In the genomic region with DNA sequence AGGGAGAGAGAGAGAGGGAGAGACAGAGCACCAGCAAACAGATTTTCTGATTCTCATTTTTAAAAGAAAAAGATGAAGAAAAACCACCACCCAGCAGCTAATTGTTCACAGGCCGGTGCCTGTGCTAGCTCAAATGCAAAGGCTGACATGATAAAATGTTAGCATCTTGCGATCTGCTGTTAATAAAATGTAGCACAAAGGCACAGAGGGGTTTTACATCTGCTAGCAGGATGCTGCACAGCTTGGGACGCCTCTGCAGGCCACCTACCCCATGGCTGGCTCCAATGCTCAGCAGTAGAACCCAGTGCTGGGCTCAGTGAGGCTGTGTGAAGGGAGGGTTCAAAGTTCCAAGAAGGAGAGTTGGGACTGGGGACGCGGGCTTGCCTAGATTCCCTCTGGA, we compare ENCODE assay signal across 20 mouse cellular contexts. TPM values are rescaled to one million over a fixed set of nuclear protein-coding genes. Genes with fewer than 3 reads are reported as not detected.
DNase-seq lines count a peak whose midpoint lies in the region; ATAC-seq lines count a peak whose summit lies in the region.
"Had no signal": no experiment of that assay in that cellular context is flagged by ENCODE, and none has a peak within 500 bp of the region (broad histone marks: within the 10 kb centered on the region; RNA-seq: fewer than 3 reads in every experiment).

No protein-coding gene starts in this region.

- no peak overlapping the region for H3K4me3 ChIP-seq in embryonic facial prominence, embryonic 14.5 days (ENCODE audit: low read depth, low read length)
- H3K4me3 ChIP-seq: heart, embryonic 12.5 days; hindbrain, embryonic 15.5 days had no signal

- H3K4me1 ChIP-seq in embryonic facial prominence, embryonic 14.5 days (ENCODE audit: control insufficient read depth, insufficient read depth, low read length), result peaks cover 10% of the 10 kb centered on the region
- H3K4me1 ChIP-seq: heart, embryonic 12.5 days had no signal

- 55% methylated on average over 5 of the region's 5 CpGs for WGBS in embryonic facial prominence, embryonic 14.5 days

- H3K9me3 ChIP-seq in embryonic facial prominence, embryonic 14.5 days (ENCODE audit: control insufficient read depth, low read length), result no peaks in the 10 kb centered on the region
- H3K9me3 ChIP-seq: heart, embryonic 12.5 days; hindbrain, embryonic 15.5 days had no signal

- H3K36me3 ChIP-seq in embryonic facial prominence, embryonic 14.5 days (ENCODE audit: control insufficient read depth, insufficient read depth, low read length), result no peaks in the 10 kb centered on the region
- H3K36me3 ChIP-seq: heart, embryonic 12.5 days; hindbrain, embryonic 15.5 days had no signal

- H3K4me2 ChIP-seq in embryonic facial prominence, embryonic 14.5 days (ENCODE audit: low read depth, low read length), result no peak overlapping the region
- H3K4me2 ChIP-seq: heart, embryonic 12.5 days; hindbrain, embryonic 15.5 days had no signal

- no peak overlapping the region for H3K27ac ChIP-seq in embryonic facial prominence, embryonic 14.5 days (replicated peaks; ENCODE audit: low read depth, low read length)
- H3K27ac ChIP-seq: hindbrain, embryonic 15.5 days had no signal

- H3K9ac ChIP-seq in embryonic facial prominence, embryonic 14.5 days (ENCODE audit: low read depth, low read length), result no peak overlapping the region
- H3K9ac ChIP-seq: heart, embryonic 12.5 days; hindbrain, embryonic 15.5 days had no signal

- intact Hi-C loops in left cerebral cortex, postnatal 25 days (cut with DNase I), result no loop called here
- intact Hi-C loops in heart, postnatal 10 days (cut with DNase I), result no loop called here

- no peaks in the 10 kb centered on the region; the same call in 1 of the 2 replicates for H3K27me3 ChIP-seq in embryonic facial prominence, embryonic 14.5 days (replicated peaks; ENCODE audit: control insufficient read depth, insufficient read depth, low read length)
- H3K27me3 ChIP-seq: hindbrain, embryonic 15.5 days had no signal

- ATAC-seq in embryonic facial prominence, embryonic 14.5 days (ENCODE audit: low read depth), result no peak
- ATAC-seq: forebrain, embryonic 14.5 days had no signal

- DNase-seq in layer of hippocampus, adult 11-12 months (ENCODE audit: low spot score), result peak; percentile 69
- no peak for DNase-seq in layer of hippocampus, postnatal 10 days (ENCODE audit: low spot score in 2 of 2)
- DNase-seq in embryonic facial prominence, embryonic 14.5 days (ENCODE audit: low spot score), result peak; percentile 53
- DNase-seq in layer of hippocampus, adult 8-10 months (ENCODE audit: low spot score in 2 of 2), result peak; percentile 63 to 67
- DNase-seq in layer of hippocampus, postnatal 36 days, result peak; percentile 62 to 75
- DNase-seq in left cerebral cortex, postnatal 25 days (ENCODE audit: low spot score in 2 of 2), result no peak
- no peak for DNase-seq in cerebellum, postnatal 25 days
- no peak for DNase-seq in heart, postnatal 10 days
- DNase-seq: adrenal gland, postnatal 10 days; cerebellum, adult 11-12 months; cerebellum, adult 9-11 months; gastrocnemius, postnatal 36 days; heart, postnatal 36 days had no signal

RNA-seq across cellular contexts. Expression of a gene that starts 13.3 kb away (rescaled TPM):
- total RNA-seq in layer of hippocampus, postnatal 10 days (2021), result 1 to 10 TPM; 2.5 to 3.2 TPM
- polyA plus RNA-seq in embryonic facial prominence, embryonic 14.5 days (2014; fragmentation: Nextera tagmentation; extraction: Ambion mirVana), result 0.25 TPM in 1 of 2 replicates, not detected in the other
- total RNA-seq in layer of hippocampus, adult 8-10 months (2022), result 1 to 10 TPM in 1 of 4 experiments, under 1 TPM in 2, not detected in 1; 0.59 to 1.4 (median 0.76) TPM
- total RNA-seq in layer of hippocampus, postnatal 36 days (2021), result under 1 TPM; 0.62 to 0.68 TPM
- total RNA-seq in left cerebral cortex, postnatal 25 days (2021), result 1 to 10 TPM in 1 of 2 experiments, under 1 TPM in 1; 0.76 to 1.1 TPM
- total RNA-seq in heart, postnatal 10 days (2021), result not detected
- total RNA-seq: adrenal gland, postnatal 10 days; adrenal gland, postnatal 4 days; gastrocnemius, adult 8-10 months; gastrocnemius, postnatal 36 days; heart, postnatal 36 days; MEL had no signal
- polyA plus RNA-seq: heart, embryonic 16.5 days had no signal

Comparison
In these comparisons a context has a peak if more than half of its experiments do, and no peak if none do; other contexts are left out.
1. DNase-seq: peak in layer of hippocampus, adult 11-12 months (single experiment), embryonic facial prominence, embryonic 14.5 days (single experiment), layer of hippocampus, adult 8-10 months (2 of 2) and layer of hippocampus, postnatal 36 days (2 of 2); none in layer of hippocampus, postnatal 10 days (0 of 2), left cerebral cortex, postnatal 25 days (0 of 2), cerebellum, postnatal 25 days (0 of 2) and heart, postnatal 10 days (0 of 2).